Mouse (Mus musculus): ENCODE measurements at regions not wholly inside any gene's neighbourhood (a gene's known extent, or its start where the extent isn't known, plus 50 kb on each side); places are given as distances from the start of the nearest gene placed in this dataset.

GRCm38 (mm10) chr17:45928903-45929477 lies 103.2 kb downstream of the Vegfa start:
- DNase-seq (ENCODE audit: low spot score in 2 of 2), result no peak

GRCm38 (mm10) chr17:45928013-45928412 lies 104.2 kb downstream of the Vegfa start:
- no peak for DNase-seq (ENCODE audit: low spot score in 2 of 2)

- no peak for DNase-seq (ENCODE audit: low spot score in 2 of 2)
These were observed 106.3 kb downstream of the Vegfa start for GRCm38 (mm10) chr17:45925845-45926244.

GRCm38 (mm10) chr17:45924595-45924994 lies 107.6 kb downstream of the Vegfa start:
- no peak for DNase-seq (ENCODE audit: low spot score in 2 of 2)

- DNase-seq (ENCODE audit: low spot score in 2 of 2), result no peak
These were observed 108.9 kb downstream of the Vegfa start for GRCm38 (mm10) chr17:45923217-45923730.

GRCm38 (mm10) chr17:45917647-45918046 lies 114.5 kb downstream of the Vegfa start:
- DNase-seq (ENCODE audit: low spot score in 2 of 2), result no peak

- DNase-seq (ENCODE audit: low spot score in 2 of 2), result no peak
These were observed 115.2 kb downstream of the Vegfa start for GRCm38 (mm10) chr17:45916937-45917336.

- no peak for DNase-seq (ENCODE audit: low spot score in 2 of 2)
These were observed 117.4 kb downstream of the Vegfa start for GRCm38 (mm10) chr17:45914706-45915240.

- DNase-seq (ENCODE audit: low spot score in 2 of 2), result no peak
These were observed 117.9 kb downstream of the Vegfa start for GRCm38 (mm10) chr17:45914237-45914636.

GRCm38 (mm10) chr17:45913671-45914070 lies 118.5 kb downstream of the Vegfa start:
- DNase-seq (ENCODE audit: low spot score in 2 of 2), result no peak

GRCm38 (mm10) chr17:45912165-45912564 lies 120.0 kb downstream of the Vegfa start:
- no peak for DNase-seq (ENCODE audit: low spot score in 2 of 2)

GRCm38 (mm10) chr17:45911201-45911731 lies 120.9 kb downstream of the Vegfa start:
- DNase-seq (ENCODE audit: low spot score in 2 of 2), result no peak

GRCm38 (mm10) chr17:45910245-45910644 lies 121.9 kb downstream of the Vegfa start:
- DNase-seq (ENCODE audit: low spot score in 2 of 2), result no peak

GRCm38 (mm10) chr17:45907587-45907986 lies 124.6 kb downstream of the Vegfa start:
- DNase-seq (ENCODE audit: low spot score in 2 of 2), result no peak

- no peak for DNase-seq (ENCODE audit: low spot score in 2 of 2)
These were observed 126.6 kb downstream of the Vegfa start for GRCm38 (mm10) chr17:45905596-45905995.

- DNase-seq (ENCODE audit: low spot score in 2 of 2), result peak; percentile 71 to 83
These were observed 127.9 kb downstream of the Vegfa start for GRCm38 (mm10) chr17:45904251-45904650.

GRCm38 (mm10) chr17:45903294-45903693 lies 128.9 kb downstream of the Vegfa start:
- DNase-seq (ENCODE audit: low spot score in 2 of 2), result no peak

GRCm38 (mm10) chr17:45902668-45903067 lies 129.5 kb downstream of the Vegfa start:
- no peak for DNase-seq (ENCODE audit: low spot score in 2 of 2)

GRCm38 (mm10) chr17:45896922-45897302 lies 135.3 kb downstream of the Vegfa start:
- DNase-seq (ENCODE audit: low spot score in 2 of 2), result no peak

- DNase-seq (ENCODE audit: low spot score in 2 of 2), result peak in 1 of 2 experiments; percentile 54
These were observed 135.8 kb downstream of the Vegfa start for GRCm38 (mm10) chr17:45896142-45896921.

- DNase-seq (ENCODE audit: low spot score in 2 of 2), result no peak
These were observed 138.0 kb downstream of the Vegfa start for GRCm38 (mm10) chr17:45894166-45894565.

GRCm38 (mm10) chr17:45893698-45894097 lies 138.5 kb downstream of the Vegfa start:
- DNase-seq (ENCODE audit: low spot score in 2 of 2), result peak; percentile 55 to 62

- DNase-seq (ENCODE audit: low spot score in 2 of 2), result no peak
These were observed 139.1 kb downstream of the Vegfa start for GRCm38 (mm10) chr17:45893094-45893493.
